Comparison of ENCODE assay signal across 14 mouse cellular contexts in genomic region chr5:21488506-21488905, GRCm38 (mm10). TPM values are rescaled to one million over a fixed set of nuclear protein-coding genes. Genes with fewer than 3 reads are reported as not detected.
DNase-seq lines count a peak whose midpoint lies in the region; TF ChIP-seq lines count a peak whose summit lies in the region.
"Had no signal": no experiment of that assay in that cellular context is flagged by ENCODE, and none has a peak within 500 bp of the region (broad histone marks: within the 10 kb centered on the region; RNA-seq: fewer than 3 reads in every experiment).

No protein-coding gene starts in this region.

- H3K27ac ChIP-seq in layer of hippocampus, adult 2 months: peak overlapping the region; percentile 59; the same call in 1 of the 2 replicates
- H3K27ac ChIP-seq in embryonic facial prominence, embryonic 10.5 days (replicated peaks): peak overlapping the region; percentile 5; the same call in 1 of the 2 replicates
- H3K27ac ChIP-seq: limb, embryonic 12.5 days; neural tube, embryonic 13.5 days had no signal

- DNase-seq in layer of hippocampus, adult 2 months (ENCODE audit: low spot score in 2 of 2): no peak
- DNase-seq in layer of hippocampus, postnatal 36 days: no peak
- peak; percentile 10 to 13 for DNase-seq in cerebellum, adult 18-20 months
- no peak for DNase-seq in embryonic facial prominence, embryonic 10.5 days (ENCODE audit: low spot score)
- DNase-seq in heart, postnatal 25 days (ENCODE audit: low spot score): peak; percentile 9
- no peak for DNase-seq in thymus, postnatal 10 days (ENCODE audit: low spot score in 2 of 2)
- no peak for DNase-seq in urinary bladder, postnatal 14 days (ENCODE audit: low spot score)
- no peak for DNase-seq in right cerebral cortex, postnatal 14 days
- DNase-seq: kidney, postnatal 36 days; thymus, postnatal 36 days had no signal

- intact Hi-C loops in heart, postnatal 25 days (cut with DNase I): no loop called here

- 92% methylated on average over 5 of the region's 5 CpGs for WGBS in embryonic facial prominence, embryonic 10.5 days

- peaks cover 25% of the 10 kb centered on the region for H3K4me1 ChIP-seq in embryonic facial prominence, embryonic 10.5 days

- H3K27me3 ChIP-seq in embryonic facial prominence, embryonic 10.5 days (replicated peaks; ENCODE audit: low read depth, poor library complexity, severe bottlenecking): no peaks in the 10 kb centered on the region
- H3K27me3 ChIP-seq: limb, embryonic 12.5 days; megakaryocyte, embryonic 14.5 days; neural tube, embryonic 13.5 days had no signal

- no peak for TF ChIP-seq CTCF in layer of hippocampus, adult 2 months (conservative IDR thresholded peaks at IDR 0.05)

- no peaks in the 10 kb centered on the region for H3K9me3 ChIP-seq in embryonic facial prominence, embryonic 10.5 days
- H3K9me3 ChIP-seq: limb, embryonic 12.5 days; megakaryocyte, embryonic 14.5 days; neural tube, embryonic 13.5 days had no signal

- H3K36me3 ChIP-seq in embryonic facial prominence, embryonic 10.5 days (replicated peaks): no peaks in the 10 kb centered on the region
- H3K36me3 ChIP-seq: limb, embryonic 12.5 days; neural tube, embryonic 13.5 days had no signal

- no peak overlapping the region for H3K4me3 ChIP-seq in layer of hippocampus, adult 2 months
- H3K4me3 ChIP-seq in embryonic facial prominence, embryonic 10.5 days: no peak overlapping the region
- H3K4me3 ChIP-seq: limb, embryonic 12.5 days; megakaryocyte, embryonic 14.5 days; neural tube, embryonic 13.5 days had no signal

RNA-seq across cellular contexts. Expression of gene Lrrc17, which starts 54.9 kb away (rescaled TPM):
- total RNA-seq in layer of hippocampus, adult 2 months (2021): under 1 TPM; 0.23 to 0.47 TPM
- under 1 TPM; 0.15 to 0.25 TPM for total RNA-seq in layer of hippocampus, postnatal 36 days (2021)
- polyA plus RNA-seq in embryonic facial prominence, embryonic 10.5 days (2016; fragmentation: Nextera tagmentation; extraction: Ambion mirVana): 12.9 and 15.9 TPM in 2 replicates
- 1 to 10 TPM; 2.4 to 4.2 TPM for total RNA-seq in heart, postnatal 25 days (2021)
- total RNA-seq: common myeloid progenitor, adult 5-6 weeks had no signal

Comparison
In these comparisons a context has a peak if more than half of its experiments do, and no peak if none do; other contexts are left out.
1. DNase-seq: peak in cerebellum, adult 18-20 months (2 of 2) and heart, postnatal 25 days (single experiment); none in layer of hippocampus, adult 2 months (0 of 2), layer of hippocampus, postnatal 36 days (0 of 2), embryonic facial prominence, embryonic 10.5 days (single experiment), thymus, postnatal 10 days (0 of 2), urinary bladder, postnatal 14 days (single experiment) and right cerebral cortex, postnatal 14 days (single experiment).